Mouse (Mus musculus): ENCODE measurements around the gene Dimt1. TPM values are rescaled to one million over a fixed set of nuclear protein-coding genes. Genes with fewer than 3 reads are reported as not detected.
A peak's percentile ranks its signal among the peaks of the same experiment; 100 is the strongest.
"Not testable (repeated sequence)": the region's sequence is repeated elsewhere in the genome, so short reads cannot be mapped to it uniquely, and the experiment has no call there.

The Dimt1 gene
- polyA plus RNA-seq (2015; fragmentation: Nextera tagmentation; extraction: Ambion mirVana), result 9.4 and 10.1 TPM in 2 replicates

- ATAC-seq (peak; percentile 99), DNase-seq (peak; percentile 96)
- H3K4me1 ChIP-seq (ENCODE audit: insufficient read depth), result peaks cover 10% of the 10 kb centered on the region; the same call in 1 of the 2 replicates
- WGBS (ENCODE audit: insufficient replicate concordance), result under 1% methylated on average over 68 of the region's 68 CpGs
- H3K4me2 ChIP-seq (ENCODE audit: low read depth, low read length), result peak within 1 kb of the TSS; percentile 84
- no peaks in the 10 kb centered on the region for H3K27me3 ChIP-seq (ENCODE audit: insufficient read depth, low read length)
- no peaks in the 10 kb centered on the region for H3K9me3 ChIP-seq (ENCODE audit: low read length)
- peaks cover 15% of the 10 kb centered on the region for H3K36me3 ChIP-seq (replicated peaks; ENCODE audit: insufficient read depth, low read length)
- TF ChIP-seq EP300 (IDR thresholded peaks at IDR 0.05; ENCODE audit: low read depth), result no peak; the same call in 1 of the 2 replicates
- TF ChIP-seq CTCF (IDR thresholded peaks at IDR 0.05; ENCODE audit: low read depth), result no peak
- peak within 1 kb of the TSS; percentile 98 for H3K4me3 ChIP-seq (ENCODE audit: low read depth, low read length)
- peak within 1 kb of the TSS; percentile 80 for H3K27ac ChIP-seq (ENCODE audit: low read depth)
- peak within 1 kb of the TSS; percentile 96 for H3K9ac ChIP-seq (replicated peaks)
These were observed at the start of gene Dimt1 for GRCm38 (mm10) chr13:106946594-106947540. Gene Dimt1 (plus strand): TSS chr13:106947127.

GRCm38 (mm10) chr13:106904637-106905036 is 42.3 kb upstream of the Dimt1 start:
- Histone ChIP-seq H3K9ac (replicated peaks) (no peak overlapping the region), H3K4me1 (ENCODE audit: insufficient read depth) (no peaks in the 10 kb centered on the region), H3K27ac (ENCODE audit: low read depth) (no peak overlapping the region), H3K4me3 (ENCODE audit: low read depth, low read length) (no peak overlapping the region), H3K9me3 (ENCODE audit: low read length) (no peaks in the 10 kb centered on the region), H3K36me3 (replicated peaks; ENCODE audit: insufficient read depth, low read length) (peaks cover 30% of the 10 kb centered on the region), H3K27me3 (ENCODE audit: insufficient read depth, low read length) (no peaks in the 10 kb centered on the region), H3K4me2 (ENCODE audit: low read depth, low read length) (no peak overlapping the region)
- no peak for TF ChIP-seq CTCF (IDR thresholded peaks at IDR 0.05; ENCODE audit: low read depth)
- no peak for TF ChIP-seq EP300 (IDR thresholded peaks at IDR 0.05; ENCODE audit: low read depth)
- 85% methylated on average over 3 of the region's 3 CpGs for WGBS (ENCODE audit: insufficient replicate concordance)
- DNase-seq, result no peak
- ATAC-seq, result no peak

GRCm38 (mm10) chr13:106905154-106905553 is 41.8 kb upstream of the Dimt1 start:
- H3K4me2 ChIP-seq (ENCODE audit: low read depth, low read length); H3K4me3 ChIP-seq (ENCODE audit: low read depth, low read length); H3K27me3 ChIP-seq (ENCODE audit: insufficient read depth, low read length); H3K27ac ChIP-seq (ENCODE audit: low read depth); H3K9me3 ChIP-seq (ENCODE audit: low read length); DNase-seq; H3K4me1 ChIP-seq (ENCODE audit: insufficient read depth); H3K9ac ChIP-seq (replicated peaks); ATAC-seq: not testable (repeated sequence)
- H3K36me3 ChIP-seq (replicated peaks; ENCODE audit: insufficient read depth, low read length), result peaks cover 30% of the 10 kb centered on the region
- 83% methylated on average over 6 of the region's 6 CpGs for WGBS (ENCODE audit: insufficient replicate concordance)

- Histone ChIP-seq H3K36me3 (replicated peaks; ENCODE audit: insufficient read depth, low read length) (peaks cover 28% of the 10 kb centered on the region), H3K27me3 (ENCODE audit: insufficient read depth, low read length) (no peaks in the 10 kb centered on the region), H3K27ac (ENCODE audit: low read depth) (no peak overlapping the region), H3K4me2 (ENCODE audit: low read depth, low read length) (no peak overlapping the region), H3K9ac (replicated peaks) (no peak overlapping the region), H3K9me3 (ENCODE audit: low read length) (no peaks in the 10 kb centered on the region), H3K4me1 (ENCODE audit: insufficient read depth) (no peaks in the 10 kb centered on the region), H3K4me3 (ENCODE audit: low read depth, low read length) (no peak overlapping the region)
- ATAC-seq (no peak), DNase-seq (no peak)
- 90% methylated on average over 4 of the region's 4 CpGs for WGBS (ENCODE audit: insufficient replicate concordance)
- TF ChIP-seq CTCF (IDR thresholded peaks at IDR 0.05; ENCODE audit: low read depth) (no peak), EP300 (IDR thresholded peaks at IDR 0.05; ENCODE audit: low read depth) (no peak)
These were observed 39.7 kb upstream of the Dimt1 start for GRCm38 (mm10) chr13:106907273-106907672.

- Histone ChIP-seq H3K27ac (ENCODE audit: low read depth) (no peak overlapping the region), H3K4me3 (ENCODE audit: low read depth, low read length) (no peak overlapping the region), H3K36me3 (replicated peaks; ENCODE audit: insufficient read depth, low read length) (peaks cover 34% of the 10 kb centered on the region), H3K4me2 (ENCODE audit: low read depth, low read length) (no peak overlapping the region), H3K9ac (replicated peaks) (no peak overlapping the region), H3K27me3 (ENCODE audit: insufficient read depth, low read length) (no peaks in the 10 kb centered on the region), H3K9me3 (ENCODE audit: low read length) (no peaks in the 10 kb centered on the region), H3K4me1 (ENCODE audit: insufficient read depth) (0 out of 2 replicates have a peak, but pooled peaks cover 2% of the 10 kb centered on the region)
- ATAC-seq (no peak), DNase-seq (no peak)
- TF ChIP-seq CTCF (IDR thresholded peaks at IDR 0.05; ENCODE audit: low read depth) (no peak), EP300 (IDR thresholded peaks at IDR 0.05; ENCODE audit: low read depth) (no peak)
- WGBS (ENCODE audit: insufficient replicate concordance), result 90% methylated on average over 10 of the region's 10 CpGs
These were observed 36.8 kb upstream of the Dimt1 start for GRCm38 (mm10) chr13:106910096-106910495.

- no peak overlapping the region for H3K4me2 ChIP-seq (ENCODE audit: low read depth, low read length)
- ATAC-seq (peak; percentile 25; the same call in 1 of the 2 replicates), DNase-seq (no peak)
- H3K9me3 ChIP-seq (ENCODE audit: low read length), result no peaks in the 10 kb centered on the region
- no peak for TF ChIP-seq CTCF (IDR thresholded peaks at IDR 0.05; ENCODE audit: low read depth)
- TF ChIP-seq EP300 (IDR thresholded peaks at IDR 0.05; ENCODE audit: low read depth), result peak; percentile 83
- H3K9ac ChIP-seq (replicated peaks), result no peak overlapping the region
- H3K4me3 ChIP-seq (ENCODE audit: low read depth, low read length), result no peak overlapping the region
- WGBS (ENCODE audit: insufficient replicate concordance), result 35% methylated on average over 3 of the region's 3 CpGs
- H3K27ac ChIP-seq (ENCODE audit: low read depth), result no peak overlapping the region
- no peaks in the 10 kb centered on the region for H3K27me3 ChIP-seq (ENCODE audit: insufficient read depth, low read length)
- H3K4me1 ChIP-seq (ENCODE audit: insufficient read depth), result 0 out of 2 replicates have a peak, but pooled peaks cover 2% of the 10 kb centered on the region
- peaks cover 21% of the 10 kb centered on the region for H3K36me3 ChIP-seq (replicated peaks; ENCODE audit: insufficient read depth, low read length)
These were observed 33.7 kb upstream of the Dimt1 start for GRCm38 (mm10) chr13:106913125-106913736.

Measured in liver, postnatal 0 days (tissue).